ENCODE assay signal across 16 mouse cellular contexts in genomic region chr11:5176685-5177084, GRCm38 (mm10). TPM values are rescaled to one million over a fixed set of nuclear protein-coding genes. Genes with fewer than 3 reads are reported as not detected.
DNase-seq lines count a peak whose midpoint lies in the region; TF ChIP-seq lines count a peak whose summit lies in the region.
"Had no signal": no experiment of that assay in that cellular context is flagged by ENCODE, and none has a peak within 500 bp of the region (broad histone marks: within the 10 kb centered on the region; RNA-seq: fewer than 3 reads in every experiment).

No protein-coding gene starts in this region.

- 0 out of 2 replicates have a peak overlapping the region, but pooled peaks have one; percentile 2 for H3K27ac ChIP-seq in kidney, adult 2 months (ENCODE audit: insufficient read depth, low read depth, low read length)
- peak overlapping the region; percentile 84 for H3K27ac ChIP-seq in bone marrow, adult 2 months (ENCODE audit: control insufficient read depth, insufficient read depth, low read depth, low read length, poor library complexity)
- H3K27ac ChIP-seq: hindbrain, embryonic 12.5 days; kidney, postnatal 0 days; neural tube, embryonic 15.5 days had no signal

- TF ChIP-seq CTCF in kidney, adult 2 months (conservative IDR thresholded peaks at IDR 0.05; ENCODE audit: insufficient read depth, insufficient read length, low read depth, low read length): no peak
- TF ChIP-seq CTCF in bone marrow, adult 2 months (IDR thresholded peaks at IDR 0.05; ENCODE audit: control insufficient read depth, insufficient read depth, low read length): no peak

- no peaks in the 10 kb centered on the region for H3K36me3 ChIP-seq in kidney, adult 2 months (ENCODE audit: control insufficient read depth, insufficient read depth, low read length)
- H3K36me3 ChIP-seq: heart, embryonic 12.5 days; hindbrain, embryonic 12.5 days; neural tube, embryonic 15.5 days had no signal

- H3K4me3 ChIP-seq in kidney, adult 2 months (ENCODE audit: insufficient read depth, low read depth, low read length): no peak overlapping the region
- no peak overlapping the region for H3K4me3 ChIP-seq in bone marrow, adult 2 months (replicated peaks; ENCODE audit: control insufficient read depth, low read depth, low read length)
- H3K4me3 ChIP-seq: heart, embryonic 12.5 days; hindbrain, embryonic 12.5 days; neural tube, embryonic 15.5 days had no signal

- H3K4me1 ChIP-seq in kidney, adult 2 months (ENCODE audit: control insufficient read depth, insufficient read depth, low read length): no peaks in the 10 kb centered on the region
- peaks cover 4% of the 10 kb centered on the region; the same call in 1 of the 2 replicates for H3K4me1 ChIP-seq in bone marrow, adult 2 months (ENCODE audit: control insufficient read depth, insufficient read depth, low read length)

- TF ChIP-seq POLR2A in kidney, adult 2 months (IDR thresholded peaks at IDR 0.05; ENCODE audit: low read depth, low read length): no peak
- TF ChIP-seq POLR2A in bone marrow, adult 2 months (IDR thresholded peaks at IDR 0.05; ENCODE audit: borderline replicate concordance, control insufficient read depth, low read depth, low read length): no peak

- WGBS in kidney, adult 2 months: 88% methylated on average over 8 of the region's 8 CpGs
- 66% methylated on average over 8 of the region's 8 CpGs for WGBS in bone marrow, adult 2 months

- no peaks in the 10 kb centered on the region for H3K27me3 ChIP-seq in kidney, adult 2 months (replicated peaks; ENCODE audit: control insufficient read depth, insufficient read depth, low read length)
- H3K27me3 ChIP-seq: CH12.LX; heart, embryonic 12.5 days; hindbrain, embryonic 12.5 days; neural tube, embryonic 15.5 days had no signal

- DNase-seq in kidney, adult 2 months: no peak
- DNase-seq in kidney, postnatal 4 days: no peak
- peak; percentile 68 for DNase-seq in CD4-positive helper T cell, adult 2 months (ENCODE audit: low read depth, low spot score)
- DNase-seq in thymus, postnatal 0 days (ENCODE audit: low spot score): peak; percentile 90
- no peak for DNase-seq in urinary bladder, postnatal 14 days (ENCODE audit: low spot score)
- no peak for DNase-seq in gastrocnemius, adult 18-20 months (ENCODE audit: low spot score)
- DNase-seq: adrenal gland, postnatal 25 days; cerebellum, adult 9-11 months; gastrocnemius, postnatal 36 days; liver had no signal

RNA-seq across cellular contexts. Expression of gene Emid1, which starts 24.6 kb away (rescaled TPM):
- 21.9 and 23.2 TPM in 2 replicates for polyA plus RNA-seq in kidney, adult 2 months (2012; rRNA removed)
- polyA plus RNA-seq in bone marrow, adult 2 months (2011; ENCODE audit: insufficient read depth, insufficient read length, low replicate concordance, missing spikeins): 7.8 and 20.2 TPM in 2 replicates
- polyA plus RNA-seq in thymus, postnatal 0 days (2015; fragmentation: Nextera tagmentation; extraction: Ambion mirVana): 46.1 and 51.0 TPM in 2 replicates
- total RNA-seq in gastrocnemius, adult 18-20 months (2021): 1 to 10 TPM; 7.7 to 8.9 TPM
- total RNA-seq: CH12.LX had no signal

Comparison
In these comparisons a context has a peak if more than half of its experiments do, and no peak if none do; other contexts are left out.
1. DNase-seq: peak in CD4-positive helper T cell, adult 2 months (single experiment) and thymus, postnatal 0 days (single experiment); none in kidney, adult 2 months (single experiment), kidney, postnatal 4 days (0 of 2), urinary bladder, postnatal 14 days (single experiment) and gastrocnemius, adult 18-20 months (single experiment).